Mouse (Mus musculus) cortical plate, adult 2 months (tissue): ENCODE data around the gene Triml2.

Source experiments
- CTCF ChIP-seq: fragments of 200-500 bp; IDR thresholded peaks from 2 replicates; pipeline ENCODE4 v1.5.1; 2011; ENCODE audit warnings: mild to moderate bottlenecking, control low read depth, low read length; ENCODE audit not compliant: insufficient read depth; ENCODE audit errors: extremely low read depth
- POLR2A ChIP-seq: fragments of 200-500 bp; IDR thresholded peaks from 2 replicates; pipeline ENCODE4 v1.6.1; 2011; ENCODE audit warnings: mild to moderate bottlenecking, low read length, control low read depth; ENCODE audit not compliant: insufficient read depth; ENCODE audit errors: extremely low read depth

DNA sequence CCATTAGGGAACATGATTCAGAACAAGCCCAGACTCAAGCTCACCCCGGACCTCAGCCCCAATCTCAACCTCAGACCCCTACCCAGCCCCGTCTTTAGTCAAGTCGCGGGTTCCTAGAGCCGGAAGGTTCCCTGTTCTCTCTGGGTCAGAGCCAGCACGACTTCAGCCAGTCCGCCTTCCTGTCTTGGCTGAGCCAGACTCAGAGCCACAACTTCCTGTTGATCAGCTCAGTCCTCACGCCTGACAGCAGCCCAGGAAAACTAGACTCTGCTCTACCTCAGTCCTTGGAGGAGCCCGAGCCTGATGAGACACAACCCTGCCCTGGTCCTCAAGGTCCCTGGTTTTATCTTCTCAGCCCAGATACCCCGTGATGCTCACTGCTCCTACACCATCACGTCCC is 17.1 kb upstream of the Triml2 start:
- TF ChIP-seq POLR2A, result no peak
- TF ChIP-seq CTCF, result no peak
